ENCODE assay signal across 7 mouse cellular contexts in the genomic region with DNA sequence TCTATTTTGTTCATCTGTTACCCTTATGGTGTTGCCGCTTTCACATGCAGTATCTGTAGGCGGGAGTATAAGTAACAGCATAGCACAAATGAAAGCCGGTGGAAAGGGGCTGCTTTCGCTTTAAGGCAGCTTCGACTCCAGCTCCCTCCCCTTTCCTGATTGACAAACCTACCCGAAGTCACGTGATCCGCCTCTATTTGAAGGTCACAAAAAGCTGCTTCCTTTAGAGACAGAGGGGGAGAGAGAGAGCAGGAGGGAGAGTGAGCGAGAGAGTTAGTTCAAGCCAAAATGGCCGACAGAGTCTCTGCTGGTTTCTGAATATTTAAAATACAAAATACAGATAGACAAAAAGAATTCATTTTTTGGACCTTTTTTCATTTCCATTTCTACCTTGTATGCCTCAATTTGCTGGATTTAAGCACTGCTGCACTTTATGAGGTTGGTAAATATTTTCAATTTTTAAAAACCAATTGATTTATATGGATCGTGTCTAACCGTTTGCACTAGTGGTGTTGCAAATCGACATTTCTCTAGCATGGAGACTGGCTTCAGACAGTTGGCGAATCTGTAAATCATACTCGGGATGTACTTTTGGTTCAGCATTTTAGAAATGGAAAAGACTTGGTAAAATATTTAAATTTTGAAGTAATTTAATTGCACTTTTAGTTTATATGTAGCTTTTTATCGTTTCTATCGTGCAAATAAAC.
A peak's percentile ranks its signal among the peaks of the same experiment; 100 is the strongest.
DNase-seq lines count a peak whose midpoint lies in the region; ATAC-seq lines count a peak whose summit lies in the region.

No protein-coding gene starts in this region.

- DNase-seq in adrenal gland, postnatal 25 days, result peak; percentile 75
- peak; percentile 99 for DNase-seq in heart, adult 11 months
- peak; percentile 86 for DNase-seq in kidney, adult 18-20 months
- peak; percentile 88 for DNase-seq in limb, embryonic 11.5 days (ENCODE audit: low spot score)
- peak; percentile 98 for DNase-seq in midbrain, embryonic 14.5 days
- peak; percentile 72 to 73 for DNase-seq in spleen, adult 18-20 months

- H3K9ac ChIP-seq in embryonic facial prominence, embryonic 12.5 days, result peak overlapping the region; percentile 71
- peak overlapping the region; percentile 80 for H3K9ac ChIP-seq in limb, embryonic 11.5 days (ENCODE audit: low read length)
- peak overlapping the region; percentile 80 for H3K9ac ChIP-seq in midbrain, embryonic 14.5 days (replicated peaks; ENCODE audit: low read length)

- H3K4me2 ChIP-seq in embryonic facial prominence, embryonic 12.5 days (replicated peaks), result peak overlapping the region; percentile 61
- H3K4me2 ChIP-seq in limb, embryonic 11.5 days (ENCODE audit: low read depth, severe bottlenecking), result peak overlapping the region; percentile 53
- H3K4me2 ChIP-seq in midbrain, embryonic 14.5 days (ENCODE audit: low read length), result peak overlapping the region; percentile 70

- peak overlapping the region; percentile 59 for H3K4me3 ChIP-seq in embryonic facial prominence, embryonic 12.5 days
- H3K4me3 ChIP-seq in limb, embryonic 11.5 days (ENCODE audit: low read depth, low read length), result peak overlapping the region; percentile 59
- peak overlapping the region; percentile 65 for H3K4me3 ChIP-seq in midbrain, embryonic 14.5 days (replicated peaks; ENCODE audit: low read depth, low read length)

- no peaks in the 10 kb centered on the region for H3K36me3 ChIP-seq in embryonic facial prominence, embryonic 12.5 days
- no peaks in the 10 kb centered on the region for H3K36me3 ChIP-seq in limb, embryonic 11.5 days (ENCODE audit: control insufficient read depth, insufficient read depth, low read length)
- no peaks in the 10 kb centered on the region for H3K36me3 ChIP-seq in midbrain, embryonic 14.5 days (ENCODE audit: control insufficient read depth, insufficient read depth, low read length)

- under 1% methylated on average over 17 of the region's 17 CpGs for WGBS in embryonic facial prominence, embryonic 12.5 days
- under 1% methylated on average over 17 of the region's 17 CpGs for WGBS in limb, embryonic 11.5 days
- WGBS in midbrain, embryonic 14.5 days, result under 1% methylated on average over 17 of the region's 17 CpGs

- ATAC-seq in embryonic facial prominence, embryonic 12.5 days (ENCODE audit: insufficient number of reproducible peaks, insufficient read depth, low FRiP score, low TSS enrichment), result peak; percentile 81; the same call in 1 of the 2 replicates
- peak; percentile 89 for ATAC-seq in limb, embryonic 11.5 days (ENCODE audit: insufficient number of reproducible peaks, low FRiP score, low TSS enrichment, low read depth)
- ATAC-seq in midbrain, embryonic 14.5 days (ENCODE audit: low FRiP score, low TSS enrichment), result peak; percentile 90

- peak overlapping the region; percentile 88 for H3K27ac ChIP-seq in embryonic facial prominence, embryonic 12.5 days
- H3K27ac ChIP-seq in limb, embryonic 11.5 days (replicated peaks; ENCODE audit: low read depth, low read length), result peak overlapping the region; percentile 38; the same call in 1 of the 2 replicates
- H3K27ac ChIP-seq in midbrain, embryonic 14.5 days (replicated peaks; ENCODE audit: low read depth, low read length), result peak overlapping the region; percentile 84

- no peaks in the 10 kb centered on the region for H3K27me3 ChIP-seq in embryonic facial prominence, embryonic 12.5 days
- no peaks in the 10 kb centered on the region for H3K27me3 ChIP-seq in limb, embryonic 11.5 days (ENCODE audit: control insufficient read depth, insufficient read depth, low read length)
- H3K27me3 ChIP-seq in midbrain, embryonic 14.5 days (ENCODE audit: control insufficient read depth, insufficient read depth, low read length), result no peaks in the 10 kb centered on the region

- peaks cover 29% of the 10 kb centered on the region for H3K4me1 ChIP-seq in embryonic facial prominence, embryonic 12.5 days
- peaks cover 12% of the 10 kb centered on the region for H3K4me1 ChIP-seq in limb, embryonic 11.5 days (ENCODE audit: control insufficient read depth, insufficient read depth, low read length)
- H3K4me1 ChIP-seq in midbrain, embryonic 14.5 days (ENCODE audit: control insufficient read depth, insufficient read depth, low read length), result peaks cover 33% of the 10 kb centered on the region

- no peaks in the 10 kb centered on the region for H3K9me3 ChIP-seq in embryonic facial prominence, embryonic 12.5 days
- no peaks in the 10 kb centered on the region for H3K9me3 ChIP-seq in limb, embryonic 11.5 days (ENCODE audit: control insufficient read depth, low read length)
- H3K9me3 ChIP-seq in midbrain, embryonic 14.5 days (ENCODE audit: control insufficient read depth, low read length), result no peaks in the 10 kb centered on the region

Comparison
In these comparisons a context has a peak if more than half of its experiments do, and no peak if none do; other contexts are left out.
1. Peak in every context shown above with its lines: DNase-seq, ATAC-seq, H3K4me3 ChIP-seq and H3K27ac ChIP-seq.
2. H3K27ac ChIP-seq: peak in every context shown above with its lines; median percentile 88 in embryonic facial prominence, embryonic 12.5 days; 84 in midbrain, embryonic 14.5 days; 38 in limb, embryonic 11.5 days.